ENCODE assay signal across 14 mouse cellular contexts in the genomic region with DNA sequence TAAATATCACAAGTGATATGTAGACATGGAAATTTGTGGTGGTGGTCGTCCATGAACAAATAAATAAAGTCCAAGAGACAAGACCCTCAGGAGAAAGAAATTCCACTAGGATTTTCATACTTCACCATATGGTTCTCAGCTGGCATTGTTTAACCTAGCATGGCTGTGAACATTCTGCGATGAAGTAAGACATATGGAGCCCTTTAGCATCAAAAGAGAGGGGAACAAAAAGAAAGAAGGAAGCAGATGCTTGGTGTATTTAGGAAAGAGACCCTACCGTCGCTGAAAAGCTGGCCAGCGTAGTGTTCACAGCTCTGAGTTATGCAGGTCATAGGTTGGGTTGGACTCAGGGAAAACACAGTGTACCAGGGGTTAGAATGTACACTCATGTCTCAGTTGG.
"Had no signal": no experiment of that assay in that cellular context is flagged by ENCODE, and none has a peak within 500 bp of the region (broad histone marks: within the 10 kb centered on the region; RNA-seq: fewer than 3 reads in every experiment).

No protein-coding gene starts in this region.

- H3K36me3 ChIP-seq: limb, embryonic 13.5 days; liver, embryonic 15.5 days; midbrain, embryonic 12.5 days had no signal

- H3K27ac ChIP-seq: kidney, postnatal 0 days; limb, embryonic 13.5 days; liver, embryonic 15.5 days; midbrain, embryonic 12.5 days; stomach, postnatal 0 days had no signal

- H3K4me3 ChIP-seq: limb, embryonic 13.5 days; liver, embryonic 15.5 days; midbrain, embryonic 12.5 days had no signal

- H3K9me3 ChIP-seq: limb, embryonic 13.5 days; liver, embryonic 15.5 days; midbrain, embryonic 12.5 days had no signal

- DNase-seq: kidney, postnatal 36 days; layer of hippocampus, adult 9-11 months; lung, adult 2 months; lung, postnatal 4 days; right cerebral cortex, adult 18-20 months; right cerebral cortex, postnatal 25 days; thymus, postnatal 4 days had no signal

- H3K4me1 ChIP-seq: liver, embryonic 15.5 days; midbrain, embryonic 12.5 days had no signal

- H3K27me3 ChIP-seq: limb, embryonic 13.5 days; liver, embryonic 15.5 days; midbrain, embryonic 12.5 days had no signal

- ATAC-seq: lung, postnatal 0 days had no signal

- H3K4me2 ChIP-seq: limb, embryonic 13.5 days; liver, embryonic 11.5 days; liver, embryonic 15.5 days; midbrain, embryonic 12.5 days had no signal

- H3K9ac ChIP-seq: limb, embryonic 13.5 days; liver, embryonic 15.5 days; midbrain, embryonic 12.5 days had no signal
